Mouse (Mus musculus) midbrain, postnatal 0 days (tissue): ENCODE data around the gene A230050P20Rik. TPM values are rescaled to one million over a fixed set of nuclear protein-coding genes. Genes with fewer than 3 reads are reported as not detected.
A peak's percentile ranks its signal among the peaks of the same experiment; 100 is the strongest.

Experiments
- ATAC-seq: fragments of 200-750 bp; cut with Nextera tagmentation; 2 replicates; pipeline ENCODE4 v1.8.0; 2017; ENCODE audit warnings: moderate number of reproducible peaks, mild to moderate bottlenecking, moderate TSS enrichment, moderate library complexity; ENCODE audit not compliant: low FRiP score
- DNase-seq: peaks from one replicate; pipeline ENCODE4 v3.0.0-alpha.2; 2015; ENCODE audit warnings: low spot score
- H3K27ac ChIP-seq: fragments of 300-500 bp; sonication (generic); 2 replicates; pipeline ENCODE4 v1.5.1; 2014; ENCODE audit warnings: low read depth, mild to moderate bottlenecking, low read length, mixed read lengths
- H3K27me3 ChIP-seq: fragments of 300-500 bp; sonication (generic); 2 replicates; pipeline ENCODE4 v1.6.1; 2014; ENCODE audit warnings: low read length, control low read depth, mixed read lengths; ENCODE audit not compliant: insufficient read depth
- H3K36me3 ChIP-seq: fragments of 300-500 bp; sonication (generic); 2 replicates; pipeline ENCODE4 v1.6.1; 2014; ENCODE audit warnings: low read length, control low read depth, mixed read lengths; ENCODE audit not compliant: insufficient read depth
- H3K4me1 ChIP-seq: fragments of 300-500 bp; sonication (generic); 2 replicates; pipeline ENCODE4 v1.6.1; 2014; ENCODE audit warnings: mild to moderate bottlenecking, control low read depth, antibody characterized with exemption, low read length, mixed read lengths; ENCODE audit not compliant: insufficient read depth
- H3K4me2 ChIP-seq: fragments of 300-500 bp; sonication (generic); 2 replicates; pipeline ENCODE4 v1.6.1; 2014; ENCODE audit warnings: low read depth, mild to moderate bottlenecking, low read length, mixed read lengths; ENCODE audit not compliant: poor library complexity, severe bottlenecking
- H3K4me3 ChIP-seq: fragments of 300-500 bp; sonication (generic); 2 replicates; pipeline ENCODE4 v1.5.1; 2014; ENCODE audit warnings: low read depth, mild to moderate bottlenecking, low read length, moderate library complexity
- H3K9ac ChIP-seq: fragments of 300-500 bp; sonication (generic); replicated peaks from 2 replicates; pipeline ENCODE4 v1.6.1; 2014; ENCODE audit warnings: mild to moderate bottlenecking, low read length, moderate library complexity, mixed read lengths; ENCODE audit not compliant: poor library complexity, severe bottlenecking
- H3K9me3 ChIP-seq: fragments of 300-500 bp; sonication (generic); 2 replicates; pipeline ENCODE4 v1.6.1; 2016; ENCODE audit warnings: low read length, control low read depth
- CTCF ChIP-seq: IDR thresholded peaks from 2 replicates; pipeline ENCODE4 v1.5.1; 2016; ENCODE audit warnings: antibody characterized with exemption, mild to moderate bottlenecking
- WGBS: fragments of 180-500 bp; shearing (Covaris S2); extraction: QIAGEN DNeasy Blood & Tissue Kit; methylation state at CpG from one replicate; pipeline ENCODE4 v1.1.7; 2014; 5-methylcytosine and 5-hydroxymethylcytosine counted together
- polyA plus RNA-seq: library from polyadenylated mRNA; unstranded; fragments of >200 nt; fragmentation: Nextera tagmentation; extraction: Ambion mirVana; gene quantifications from 2 replicates; pipeline ENCODE4 v1.2.1, GENCODE M21; 2015
- total RNA-seq: library from RNA; depleted of rRNA; stranded (reverse); fragments of >200 nt; gene quantifications from 2 replicates; pipeline ENCODE4 v1.2.3, GENCODE M21; 2014

A230050P20Rik gene
- total and polyA plus RNA-seq, 2 experiments from 2014 or later: 28.5 to 30.6 TPM

- no peak overlapping the region for H3K4me3 ChIP-seq
- no peak for TF ChIP-seq CTCF
- H3K9me3 ChIP-seq: no peaks in the 10 kb centered on the region
- no peaks in the 10 kb centered on the region for H3K4me1 ChIP-seq
- DNase-seq (no peak), ATAC-seq (no peak)
- WGBS: 72% methylated on average over 8 of the region's 9 CpGs
- H3K27ac ChIP-seq: no peak overlapping the region
- no peaks in the 10 kb centered on the region for H3K27me3 ChIP-seq
- peaks cover 11% of the 10 kb centered on the region; the same call in 1 of the 2 replicates for H3K36me3 ChIP-seq
- no peak overlapping the region for H3K4me2 ChIP-seq
- no peak overlapping the region for H3K9ac ChIP-seq
Observed at GRCm38 (mm10) chr9:20876318-20877117, 8.1 kb downstream of the A230050P20Rik start.

- Histone ChIP-seq H3K27me3 (no peaks in the 10 kb centered on the region), H3K36me3 (peaks cover 11% of the 10 kb centered on the region; the same call in 1 of the 2 replicates), H3K27ac (peak overlapping the region; percentile 65; the same call in 1 of the 2 replicates), H3K4me3 (peak overlapping the region; percentile 37), H3K4me1 (no peaks in the 10 kb centered on the region), H3K9ac (peak overlapping the region; percentile 46; the same call in 1 of the 2 replicates), H3K9me3 (no peaks in the 10 kb centered on the region), H3K4me2 (peak overlapping the region; percentile 71)
- 31% methylated on average over 14 of the region's 14 CpGs for WGBS
- ATAC-seq (no peak; the same call in 1 of the 2 replicates), DNase-seq (no peak)
- TF ChIP-seq CTCF: no peak
Observed at GRCm38 (mm10) chr9:20877118-20878040, 8.9 kb downstream of the A230050P20Rik start.

- WGBS: under 1% methylated on average over 68 of the region's 69 CpGs
Observed at GRCm38 (mm10) chr9:20878041-20878709, 9.7 kb downstream of the A230050P20Rik start.

GRCm38 (mm10) chr9:20878710-20879065 lies 10.2 kb downstream of the A230050P20Rik start:
- Histone ChIP-seq H3K4me3 (peak overlapping the region; percentile 37), H3K27ac (peak overlapping the region; percentile 90), H3K36me3 (no peaks in the 10 kb centered on the region), H3K4me1 (no peaks in the 10 kb centered on the region), H3K9ac (peak overlapping the region; percentile 67), H3K9me3 (no peaks in the 10 kb centered on the region), H3K4me2 (peak overlapping the region; percentile 71), H3K27me3 (no peaks in the 10 kb centered on the region)
- WGBS: 17% methylated on average over 10 of the region's 10 CpGs
- peak; percentile 12; the same call in 1 of the 2 replicates for ATAC-seq
- TF ChIP-seq CTCF: no peak
- no peak for DNase-seq

More at GRCm38 (mm10) chr9:20878041-20878709, 9.7 kb downstream of the A230050P20Rik start:
- Histone ChIP-seq H3K36me3 (peaks cover 5% of the 10 kb centered on the region; the same call in 1 of the 2 replicates), H3K4me3 (peak overlapping the region; percentile 37), H3K9me3 (no peaks in the 10 kb centered on the region), H3K4me1 (no peaks in the 10 kb centered on the region), H3K27ac (peak overlapping the region; percentile 90), H3K9ac (peak overlapping the region; percentile 67), H3K27me3 (no peaks in the 10 kb centered on the region), H3K4me2 (peak overlapping the region; percentile 71)
- DNase-seq: peak; percentile 99
- peak; percentile 91 for ATAC-seq
- TF ChIP-seq CTCF: peak; percentile 91

GRCm38 (mm10) chr9:20879097-20879792 lies 10.8 kb downstream of the A230050P20Rik start, which contains the start of gene Angptl6:
Gene Angptl6 (minus strand): TSS chr9:20879727.
- Histone ChIP-seq H3K9ac (peak within 1 kb of the TSS; percentile 67), H3K4me2 (peak within 1 kb of the TSS; percentile 71), H3K27ac (peak within 1 kb of the TSS; percentile 90), H3K27me3 (no peaks in the 10 kb centered on the region), H3K4me1 (no peaks in the 10 kb centered on the region), H3K36me3 (no peaks in the 10 kb centered on the region), H3K9me3 (no peaks in the 10 kb centered on the region), H3K4me3 (peak within 1 kb of the TSS; percentile 37)
- no peak for TF ChIP-seq CTCF
- DNase-seq: no peak
- ATAC-seq: no peak
- WGBS: 91% methylated on average over 13 of the region's 13 CpGs
